Mouse (Mus musculus) large intestine, adult 2 months (tissue): ENCODE measurements around the gene Scn8a. TPM values are rescaled to one million over a fixed set of nuclear protein-coding genes. Genes with fewer than 3 reads are reported as not detected.
A peak's percentile ranks its signal among the peaks of the same experiment; 100 is the strongest.

Experiments
- DNase-seq: peaks from one replicate; pipeline ENCODE4 v3.0.0-alpha.2; 2012; ENCODE audit warnings: low read depth, low spot score
- WGBS: fragments of 180-500 bp; shearing (Covaris S2); methylation state at CpG from one replicate; pipeline ENCODE4 v1.1.7; 2018; 5-methylcytosine and 5-hydroxymethylcytosine counted together
- polyA plus RNA-seq: library from polyadenylated mRNA; depleted of rRNA; stranded (reverse); fragments of >200 nt; gene quantifications from 2 replicates; pipeline ENCODE4 v1.2.3, GENCODE M21; 2012

The Scn8a gene
- polyA plus RNA-seq, 1 experiment = 1.5 TPM

DNA sequence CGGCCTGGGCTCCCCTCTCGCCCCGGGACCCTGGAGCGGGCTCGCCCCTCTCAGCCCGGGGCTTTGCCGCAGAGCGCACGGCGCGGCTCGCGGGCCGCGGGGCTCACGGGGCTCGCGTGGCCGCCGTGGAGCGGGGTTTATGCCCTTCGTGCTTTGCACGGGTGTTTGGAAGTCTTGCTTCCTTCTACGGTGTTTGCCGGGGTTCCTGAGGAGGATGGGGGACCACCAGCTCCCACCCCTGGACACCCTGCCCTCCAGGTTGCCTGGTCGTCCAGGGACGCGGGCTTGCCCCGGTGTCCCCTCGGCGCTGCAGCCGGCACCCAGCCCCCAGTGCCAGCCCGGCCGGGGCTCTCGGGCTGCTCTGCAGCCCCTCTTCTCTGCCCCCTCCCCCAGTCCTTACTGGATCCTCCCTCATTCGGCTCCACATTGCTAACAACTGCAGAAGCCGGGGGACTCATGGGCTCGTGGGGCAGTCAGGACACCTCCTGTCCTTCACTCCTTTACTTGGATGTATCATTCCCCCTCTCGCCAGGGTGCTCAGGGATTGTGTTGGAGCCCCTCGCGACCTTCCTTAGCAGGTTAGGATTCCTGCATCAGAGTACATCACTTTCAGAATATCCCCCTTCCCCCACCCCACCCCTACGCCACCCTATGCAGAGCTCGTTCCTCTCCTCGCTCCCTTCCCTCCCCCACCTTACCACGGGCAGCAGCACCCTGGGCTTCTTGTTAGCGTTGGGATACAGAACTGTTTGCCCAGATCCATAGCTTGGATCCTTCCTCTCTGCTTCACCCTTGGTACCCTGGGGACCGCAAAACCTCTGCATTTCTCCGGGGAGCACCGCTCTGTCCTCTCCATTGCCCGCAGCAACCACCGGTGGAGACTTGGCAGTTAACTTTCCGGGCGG, 1.7 kb downstream of the Scn8a start:
- no peak for DNase-seq
- 2% methylated on average over 53 of the region's 53 CpGs for WGBS

DNA sequence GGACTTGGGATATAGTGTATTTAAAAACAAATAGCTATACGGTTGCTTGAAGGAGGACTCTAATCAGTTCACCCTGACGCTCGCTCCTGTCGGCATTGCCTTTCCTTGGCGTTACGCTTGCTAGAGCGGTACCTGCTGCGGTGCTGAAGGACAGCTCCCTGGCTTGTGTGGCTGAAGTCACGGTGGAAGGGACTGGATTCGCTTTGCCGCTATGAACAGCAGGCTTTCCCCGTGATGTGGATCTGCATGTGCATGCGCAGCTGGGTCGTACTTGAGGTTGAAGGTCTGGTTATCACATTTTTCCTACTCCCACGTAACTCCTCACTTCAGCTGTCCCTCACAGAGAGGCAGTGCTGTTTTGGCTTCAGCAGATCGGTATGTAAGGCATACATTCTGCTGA, 3.5 kb downstream of the Scn8a start:
- peak; percentile 31 for DNase-seq
- 4% methylated on average over 16 of the region's 16 CpGs for whole genome bisulfite sequencing

DNA sequence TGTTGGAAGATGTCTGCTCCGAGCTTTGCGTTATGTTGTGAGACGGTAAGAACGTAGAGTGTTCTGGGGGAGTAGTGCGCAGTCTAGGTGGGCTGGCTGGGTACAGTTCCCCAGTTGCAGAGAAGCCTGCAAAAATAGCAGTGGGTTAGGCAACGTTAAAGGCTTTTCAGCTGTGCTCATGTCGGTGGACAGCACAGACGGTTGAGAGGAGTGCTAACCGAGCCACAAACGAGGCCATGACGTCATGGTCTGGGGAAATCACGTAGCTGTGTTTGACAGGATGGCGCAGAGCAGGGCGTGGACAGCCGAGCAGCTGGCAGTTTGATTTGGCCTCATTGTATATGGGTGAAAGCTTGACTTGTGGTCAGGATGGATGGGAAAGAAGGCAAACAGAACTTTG, 9.4 kb downstream of the Scn8a start:
- no peak for DNase-seq
- 52% methylated on average over 15 of the region's 15 CpGs for WGBS

DNA sequence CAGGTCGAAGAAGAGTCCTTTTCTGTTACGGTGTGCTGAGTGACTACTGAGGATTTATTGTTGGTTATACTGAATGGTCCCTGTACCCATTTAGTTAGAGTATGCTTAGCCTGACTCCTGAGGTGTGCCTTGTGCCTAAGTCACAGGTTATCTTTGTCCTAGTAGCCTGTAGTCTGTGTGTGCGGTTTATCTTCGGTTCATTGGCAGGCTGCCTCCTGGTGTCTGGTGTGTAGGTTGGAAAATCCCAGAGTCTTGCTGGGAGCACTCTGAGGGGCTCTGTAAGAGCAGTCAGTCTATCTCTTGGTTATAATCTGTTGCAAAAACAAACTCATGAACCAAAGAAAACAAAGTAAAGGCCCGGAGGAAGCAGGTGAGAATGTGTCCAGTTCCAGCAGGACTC, 11.7 kb downstream of the Scn8a start:
- no peak for DNase-seq
- 67% methylated on average over 5 of the region's 5 CpGs for WGBS

DNA sequence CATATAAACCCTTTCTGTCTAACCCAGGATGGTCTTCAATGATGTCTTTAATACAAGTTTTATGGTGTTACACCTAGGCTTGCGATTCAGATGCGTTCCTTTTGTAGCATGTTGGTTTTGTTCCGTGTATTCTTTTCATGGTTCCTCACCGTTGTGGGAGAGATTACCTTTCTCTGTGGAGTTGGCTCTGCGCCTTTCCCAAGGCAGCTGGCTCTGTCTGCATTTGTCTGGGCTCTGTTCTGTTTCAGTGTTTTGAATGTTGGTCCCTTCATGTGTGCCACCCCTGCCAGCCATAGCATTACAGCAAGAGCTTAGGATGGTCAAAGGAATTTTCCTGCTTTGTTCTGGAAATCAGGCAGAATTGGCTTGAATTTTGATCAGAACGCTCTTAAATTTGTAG, 14.8 kb downstream of the Scn8a start:
- WGBS = 89% methylated on average over 6 of the region's 6 CpGs
- DNase-seq = no peak

DNA sequence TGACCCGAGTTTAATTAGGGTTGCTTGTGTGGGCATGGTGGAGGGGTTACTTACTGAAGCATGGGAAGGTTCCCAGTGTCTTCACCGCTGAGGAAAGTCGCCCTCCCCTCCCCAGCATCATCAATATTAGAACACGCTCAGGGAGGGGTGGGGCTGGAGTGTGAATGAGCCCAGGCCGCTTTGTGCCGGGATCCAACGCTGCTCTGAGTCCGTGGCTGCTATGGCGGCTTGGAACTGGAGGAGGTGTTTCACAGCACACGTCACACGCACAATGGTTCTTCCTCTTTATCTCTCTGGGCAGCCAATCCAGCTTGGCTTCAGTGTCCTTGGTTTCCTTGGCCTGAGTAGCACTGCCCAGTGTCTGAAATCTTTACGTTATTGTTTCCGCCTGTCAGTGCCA, 22.3 kb downstream of the Scn8a start:
- DNase-seq = no peak
- WGBS = 63% methylated on average over 13 of the region's 13 CpGs

DNA sequence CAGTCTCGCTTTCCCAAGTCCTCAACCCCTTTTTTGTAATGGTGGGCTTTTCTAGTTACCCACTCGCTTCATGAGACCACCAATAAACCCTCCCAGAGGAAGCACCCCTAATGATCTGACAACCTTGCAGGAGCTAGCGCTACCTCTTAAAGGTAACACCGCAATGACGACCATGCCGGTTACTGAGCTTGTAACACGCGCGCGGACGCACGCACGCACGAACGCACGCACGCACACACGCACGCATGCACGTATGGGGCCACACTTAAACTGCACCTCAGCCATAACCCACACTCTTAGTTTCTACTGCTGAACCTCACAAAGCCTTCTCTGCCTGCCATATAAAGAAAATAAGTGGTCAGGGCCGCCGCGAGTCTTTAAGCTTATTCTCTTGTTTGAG, 26.8 kb downstream of the Scn8a start:
- WGBS = 97% methylated on average over 23 of the region's 23 CpGs
- no peak for DNase-seq

DNA sequence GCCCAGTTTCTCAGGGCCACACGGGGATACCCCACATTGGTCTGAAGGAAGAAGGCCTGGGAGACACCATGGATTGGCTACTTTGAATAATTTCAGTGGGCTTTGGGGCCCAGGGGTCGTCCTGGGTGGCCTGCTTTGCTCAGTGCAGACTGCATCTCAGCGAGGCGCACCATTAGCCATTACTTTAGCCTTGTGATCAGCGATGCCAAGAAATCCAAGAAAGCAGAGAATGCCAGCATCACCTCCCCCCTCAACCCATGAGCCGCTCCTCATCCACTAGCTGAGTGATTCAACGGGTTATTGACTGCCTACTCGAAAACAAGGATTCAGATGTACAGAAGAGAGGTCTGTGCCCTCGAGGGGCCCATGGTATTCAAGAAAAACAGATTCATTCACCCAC, 34.2 kb downstream of the Scn8a start:
- DNase-seq = no peak
- WGBS = 76% methylated on average over 9 of the region's 9 CpGs

DNA sequence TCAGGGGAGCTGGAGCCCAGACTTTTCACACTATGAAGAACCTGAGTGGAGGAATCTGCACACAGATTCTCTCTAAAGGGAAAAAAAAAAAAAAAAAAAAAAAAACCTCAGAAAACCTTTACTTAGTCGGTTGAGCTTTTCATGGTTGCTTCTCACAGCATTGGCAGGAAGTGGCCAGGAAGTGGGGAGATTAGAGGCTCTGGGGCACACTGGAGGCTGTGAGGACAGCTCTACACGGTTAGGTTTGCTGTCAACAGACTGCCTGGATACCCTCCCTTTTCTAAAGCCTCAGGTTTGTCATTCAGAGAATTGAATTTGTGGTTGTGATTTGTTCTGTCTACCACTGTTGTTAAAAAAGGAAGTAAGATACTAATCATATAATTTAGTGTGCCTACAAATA, 35.3 kb downstream of the Scn8a start:
- 12% methylated on average over 2 of the region's 2 CpGs for WGBS
- DNase-seq = no peak

DNA sequence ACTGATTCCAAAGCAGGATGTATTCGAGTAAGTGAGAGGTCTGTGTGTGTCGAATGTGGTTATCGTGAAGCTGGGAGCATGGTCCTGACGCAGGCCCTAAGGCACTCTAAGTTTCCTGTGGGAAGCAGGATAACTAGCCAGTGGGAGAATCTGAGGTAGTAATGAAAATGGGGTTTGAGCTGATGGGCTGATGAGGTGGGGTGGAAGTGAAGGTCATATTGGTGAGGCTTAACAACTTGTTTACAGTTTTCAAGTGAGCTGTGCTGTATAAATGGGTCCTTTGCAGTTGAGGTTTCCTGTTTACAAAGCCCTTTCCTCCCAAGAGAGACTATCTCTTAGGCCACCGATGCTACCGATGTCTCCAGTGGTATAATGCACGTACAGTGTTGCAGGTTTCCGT, 36.1 kb downstream of the Scn8a start:
- WGBS = 73% methylated on average over 8 of the region's 8 CpGs

DNA sequence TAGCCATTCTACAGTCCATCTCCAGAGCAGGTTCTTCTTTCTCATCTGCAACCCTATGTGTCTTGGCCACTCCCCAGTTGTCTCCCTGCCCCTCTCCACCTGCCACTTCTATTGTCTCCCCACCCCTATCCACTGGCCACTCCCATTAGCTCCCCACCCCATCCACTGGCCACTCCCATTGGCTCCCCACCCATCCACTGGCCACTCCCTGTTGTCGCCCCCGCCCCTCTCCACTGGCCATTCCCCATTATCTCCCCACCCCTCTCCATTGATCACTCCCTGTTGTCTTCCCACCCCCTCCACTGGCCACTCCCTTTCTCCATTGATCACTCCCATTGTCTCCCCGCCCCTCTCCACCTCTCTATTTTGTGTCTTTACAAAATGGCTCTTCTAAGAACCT, 39.2 kb downstream of the Scn8a start:
- DNase-seq = no peak
- 60% methylated on average over 3 of the region's 3 CpGs for WGBS

More for the DNA sequence above, 36.1 kb downstream of the Scn8a start:
- no peak for DNase-seq

DNA sequence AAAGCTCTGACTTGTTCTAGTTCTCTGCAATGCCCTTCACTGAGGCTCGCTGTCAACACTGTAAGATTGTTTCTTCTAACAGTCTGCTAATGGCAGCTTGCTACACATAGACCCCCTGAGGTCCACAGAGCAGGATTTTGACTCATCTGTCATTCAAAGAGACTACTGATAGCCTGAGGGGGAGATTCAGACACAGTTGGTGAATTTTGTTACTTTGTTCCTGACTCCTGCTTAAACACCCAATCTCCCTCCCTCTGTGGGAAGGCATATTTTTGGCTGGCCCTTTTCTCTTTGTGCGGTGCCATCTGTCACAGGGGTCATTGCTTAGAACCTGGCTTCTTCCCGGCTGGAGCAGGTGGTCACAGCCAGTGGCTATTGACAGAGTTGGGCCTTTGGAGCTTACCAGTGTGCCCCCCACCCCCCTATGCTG, 40.1 kb downstream of the Scn8a start:
- no peak for DNase-seq
- WGBS = 68% methylated on average over 3 of the region's 3 CpGs

DNA sequence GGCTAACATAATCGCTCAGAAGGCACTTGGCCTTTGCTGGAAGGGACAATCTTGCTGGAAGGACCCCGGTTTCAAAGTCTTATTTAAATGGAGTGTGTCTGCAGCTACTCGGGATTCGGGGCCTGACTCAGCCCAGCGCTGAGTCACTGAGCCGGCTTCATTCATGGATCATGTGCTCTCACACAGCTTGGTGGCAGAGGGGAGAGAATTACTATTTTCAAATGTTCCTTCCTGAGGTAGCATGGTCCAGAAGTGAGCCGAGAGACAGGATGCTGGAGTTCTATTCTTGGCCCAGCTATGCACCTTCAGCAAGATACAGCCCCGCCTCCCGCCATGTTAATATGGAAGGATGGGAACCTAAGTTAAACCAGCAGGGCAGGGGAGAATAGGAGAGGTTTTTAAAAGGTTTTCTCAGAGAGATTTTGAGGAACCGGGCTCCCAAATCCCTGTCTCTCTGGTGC, 40.8 kb downstream of the Scn8a start:
- whole genome bisulfite sequencing = 70% methylated on average over 10 of the region's 10 CpGs
- no peak for DNase-seq

DNA sequence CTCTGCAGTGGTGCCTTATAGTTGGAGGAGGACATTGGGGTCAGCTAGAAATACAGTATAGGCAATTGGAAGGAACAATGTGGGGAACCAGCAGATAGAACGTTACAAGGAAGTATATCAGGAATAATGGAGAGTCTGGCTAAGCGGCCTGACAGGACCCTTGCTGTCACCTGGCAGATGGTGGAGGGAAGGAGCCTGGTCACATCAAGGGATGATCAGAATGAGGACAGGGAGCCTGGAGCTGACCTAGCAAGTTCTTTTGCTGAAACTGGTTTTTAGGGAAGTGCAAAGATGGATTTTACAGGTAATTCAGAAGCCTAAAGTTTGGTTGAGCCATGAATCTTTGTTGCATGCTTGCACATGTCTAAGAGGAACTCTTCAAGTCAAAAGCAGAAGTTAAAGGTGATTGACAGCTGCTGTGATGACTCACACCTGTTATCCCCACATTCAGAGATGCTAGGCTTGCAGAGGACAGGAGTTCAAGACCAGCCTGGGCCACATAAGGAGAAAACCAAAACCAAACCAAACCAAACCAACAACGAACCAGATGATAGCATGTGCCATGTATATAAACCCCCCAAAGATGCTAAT, 43.1 kb downstream of the Scn8a start:
- WGBS = 79% methylated on average over 3 of the region's 3 CpGs
- DNase-seq = no peak

DNA sequence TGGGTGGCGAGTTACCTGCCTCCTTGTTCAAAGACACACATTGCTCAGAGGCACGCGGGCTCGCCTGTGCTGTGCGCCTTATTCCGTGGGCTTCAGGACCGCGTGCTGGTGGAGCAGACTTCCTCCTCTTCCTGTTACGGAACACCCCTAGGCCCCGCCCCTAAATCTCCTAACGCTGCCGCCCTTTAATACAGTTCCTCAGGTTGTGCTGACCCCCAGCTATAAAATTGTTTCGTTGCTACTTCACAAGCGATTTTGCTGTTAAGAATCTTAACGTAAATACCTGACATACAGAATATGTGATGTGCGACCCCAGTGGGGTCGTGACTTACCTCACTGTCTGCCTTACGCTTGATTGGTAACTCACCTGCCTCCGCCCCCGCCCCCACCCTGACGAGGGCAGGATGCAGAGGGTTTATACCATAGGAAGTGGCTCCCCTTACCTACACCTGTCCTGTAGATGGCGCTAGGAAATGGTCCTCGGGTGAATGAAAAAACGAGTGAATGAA, 45.1 kb downstream of the Scn8a start:
- no peak for DNase-seq
- 1% methylated on average over 24 of the region's 24 CpGs for WGBS

DNA sequence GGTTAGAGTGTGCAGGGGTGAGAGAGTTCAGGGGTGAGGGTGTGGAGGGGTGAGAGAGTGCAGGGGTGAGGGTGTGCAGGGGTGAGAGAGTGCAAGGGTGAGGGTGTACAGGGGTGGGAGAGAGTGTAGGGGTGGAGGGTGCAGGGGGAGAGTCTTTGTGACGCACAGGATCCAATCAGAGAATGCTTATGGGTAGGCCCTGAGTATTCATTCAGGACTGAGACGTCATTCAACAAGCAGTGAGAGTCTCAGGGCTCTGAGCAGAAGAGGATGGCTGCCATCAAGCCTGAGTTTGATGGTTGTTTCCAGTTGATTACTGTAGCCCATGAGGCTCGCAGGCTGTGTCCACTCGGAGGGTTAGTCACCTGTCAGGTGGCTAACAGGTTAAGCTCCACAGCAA, 48.4 kb downstream of the Scn8a start:
- 33% methylated on average over 4 of the region's 4 CpGs for WGBS
- DNase-seq = no peak

DNA sequence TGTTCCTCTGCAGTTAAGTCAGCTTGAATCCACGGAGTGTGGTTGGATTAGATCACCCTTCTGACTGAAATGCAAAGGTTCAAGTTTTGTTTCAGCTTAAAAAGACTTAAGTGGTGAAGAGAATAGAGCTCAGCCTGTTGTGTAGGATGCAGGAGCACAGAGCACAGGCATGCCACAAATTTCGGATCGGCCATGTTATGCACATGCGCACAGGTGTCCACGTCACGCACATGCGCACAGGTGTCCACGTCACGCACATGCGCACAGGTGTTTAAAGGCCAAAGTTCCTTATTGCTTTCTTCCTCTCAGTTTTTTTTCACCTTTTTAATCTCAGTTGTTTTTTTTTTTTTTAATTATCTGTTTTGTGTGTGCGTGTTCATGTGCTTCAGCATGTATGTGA, 52.6 kb downstream of the Scn8a start:
- WGBS = 84% methylated on average over 11 of the region's 11 CpGs
- DNase-seq = no peak

DNA sequence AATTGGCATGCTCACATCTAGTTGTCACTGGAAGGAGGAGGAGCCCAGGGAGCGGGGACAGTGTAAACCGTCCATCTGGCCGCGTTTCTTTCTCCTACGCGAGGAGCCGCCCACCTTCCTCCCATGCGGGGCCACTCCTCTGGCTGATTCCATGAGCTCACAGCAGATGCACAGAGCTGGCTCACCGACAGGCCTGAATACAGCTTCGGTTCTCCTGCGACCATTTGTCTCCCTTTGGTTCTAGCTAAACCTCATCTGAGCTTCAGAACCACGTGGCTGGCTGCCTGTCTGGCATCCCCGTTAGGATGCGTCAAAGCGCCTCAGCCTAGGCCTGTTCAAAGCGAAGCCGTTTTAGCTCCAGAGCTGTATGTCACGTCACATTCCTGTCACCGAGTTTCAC, 53.8 kb downstream of the Scn8a start:
- DNase-seq = no peak
- WGBS = 26% methylated on average over 19 of the region's 19 CpGs

DNA sequence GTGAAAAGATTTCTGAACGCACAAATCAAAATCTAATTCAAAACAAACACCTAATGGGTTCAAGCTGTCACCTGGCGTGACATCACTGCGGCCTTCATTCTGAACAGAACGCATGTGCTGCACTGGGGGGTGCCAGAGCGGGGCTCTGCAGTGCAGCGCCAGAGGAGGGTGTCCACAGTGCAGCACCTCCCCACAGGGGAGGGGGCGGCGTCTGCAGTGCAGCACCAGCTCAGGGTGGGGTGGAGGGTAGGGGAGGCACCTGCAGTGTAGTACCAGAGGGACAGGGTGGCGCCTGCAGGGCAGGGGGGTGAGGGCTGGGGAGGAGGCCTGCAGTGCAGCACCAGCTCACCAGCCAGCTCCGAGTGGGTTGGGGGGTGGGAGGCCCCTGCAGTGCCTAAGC, 55.3 kb downstream of the Scn8a start:
- WGBS = 79% methylated on average over 10 of the region's 10 CpGs
- no peak for DNase-seq

DNA sequence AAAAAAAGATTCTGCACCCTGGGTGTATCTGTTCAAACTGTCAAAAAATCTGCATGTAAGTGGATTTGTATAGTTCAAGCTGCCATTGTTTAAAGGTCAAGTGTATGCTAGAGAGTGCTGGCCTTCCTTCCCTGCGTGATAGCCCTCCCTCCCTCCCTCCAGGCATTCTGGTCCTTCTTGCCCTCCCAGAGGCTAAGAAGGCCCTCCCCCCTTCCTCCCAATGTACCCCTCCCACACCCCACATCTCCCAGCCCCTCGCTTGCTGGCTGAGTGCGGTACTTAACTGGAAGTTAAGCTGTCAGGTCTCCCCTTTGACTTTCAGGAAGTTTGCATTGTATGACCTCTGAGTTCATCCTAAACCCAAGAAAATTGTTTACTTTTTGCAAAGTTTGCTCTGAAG, 60.8 kb downstream of the Scn8a start:
- 40% methylated on average over 3 of the region's 3 CpGs for WGBS
- DNase-seq = no peak

DNA sequence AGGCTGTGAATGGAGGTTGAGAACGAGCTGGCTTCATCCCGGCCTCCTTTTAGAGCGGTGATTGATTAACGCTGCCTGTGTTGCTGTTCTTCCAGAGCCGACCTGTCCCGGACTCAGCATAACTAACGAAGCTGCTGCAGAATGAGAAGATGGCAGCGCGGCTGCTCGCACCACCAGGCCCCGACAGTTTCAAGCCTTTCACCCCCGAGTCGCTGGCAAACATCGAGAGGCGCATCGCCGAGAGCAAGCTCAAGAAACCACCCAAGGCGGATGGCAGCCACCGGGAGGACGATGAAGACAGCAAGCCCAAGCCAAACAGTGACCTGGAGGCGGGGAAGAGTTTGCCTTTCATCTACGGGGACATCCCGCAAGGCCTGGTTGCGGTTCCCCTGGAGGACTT, 66.5 kb downstream of the Scn8a start:
- no peak for DNase-seq
- 52% methylated on average over 24 of the region's 24 CpGs for WGBS
